Mouse (Mus musculus) midbrain, embryonic 10.5 days (tissue): Measurements from ENCODE around the gene Rpl26. TPM values are rescaled to one million over a fixed set of nuclear protein-coding genes. Genes with fewer than 3 reads are reported as not detected.

ENCODE experiments used
- polyA plus RNA-seq: library from polyadenylated mRNA; unstranded; fragments of >200 nt; fragmentation: Nextera tagmentation; extraction: Ambion mirVana; gene quantifications from 2 replicates; pipeline ENCODE4 v1.2.1, GENCODE M21; 2016

Rpl26 gene
- polyA plus RNA-seq, 1 experiment from 2014 or later = 1,017 TPM

Other genes starting within 250 kb of the Rpl26 start
- 134 and 157 TPM in 2 replicates for gene Myh10, start 210.0 kb upstream of the Rpl26 start, polyA plus RNA-seq
- 55.2 and 60.3 TPM in 2 replicates for gene Ndel1, start 29.7 kb upstream of the Rpl26 start, polyA plus RNA-seq
- 0.04 and 0.05 TPM in 2 replicates for gene Rnf222, start 13.0 kb upstream of the Rpl26 start, polyA plus RNA-seq
- not detected in 2 replicates for gene Odf4, start 25.5 kb downstream of the Rpl26 start, polyA plus RNA-seq
- gene Arhgef15, start 55.9 kb downstream of the Rpl26 start, polyA plus RNA-seq = 6.4 and 6.6 TPM in 2 replicates
- 2.0 and 2.1 TPM in 2 replicates for gene Slc25a35, start 66.5 kb downstream of the Rpl26 start, polyA plus RNA-seq
- 68.4 and 84.6 TPM in 2 replicates for gene Rangrf, start 73.6 kb downstream of the Rpl26 start, polyA plus RNA-seq
- 57.8 and 59.2 TPM in 2 replicates for gene Pfas, start 106.9 kb downstream of the Rpl26 start, polyA plus RNA-seq
- 82.4 and 85.6 TPM in 2 replicates for gene Ctc1, start 114.3 kb downstream of the Rpl26 start, polyA plus RNA-seq
- gene Aurkb, start 144.1 kb downstream of the Rpl26 start, polyA plus RNA-seq = 218 and 239 TPM in 2 replicates
- 6.9 and 8.7 TPM in 2 replicates for gene Borcs6, start 158.1 kb downstream of the Rpl26 start, polyA plus RNA-seq
- 63.4 and 64.8 TPM in 2 replicates for gene Tmem107, start 169.2 kb downstream of the Rpl26 start, polyA plus RNA-seq
- 63.1 and 90.1 TPM in 2 replicates for gene Vamp2, start 186.9 kb downstream of the Rpl26 start, polyA plus RNA-seq
- 6.8 and 7.6 TPM in 2 replicates for gene Per1, start 193.6 kb downstream of the Rpl26 start, polyA plus RNA-seq
- gene Hes7, start 218.8 kb downstream of the Rpl26 start, polyA plus RNA-seq = 0.07 and 0.09 TPM in 2 replicates
- 0.07 and 0.14 TPM in 2 replicates for gene 9130213A22Rik, start 221.0 kb downstream of the Rpl26 start, polyA plus RNA-seq
- gene Aloxe3, start 224.3 kb downstream of the Rpl26 start, polyA plus RNA-seq = 0.17 and 0.25 TPM in 2 replicates